Mouse (Mus musculus): Measurements from ENCODE around the gene Emc6.

- TF ChIP-seq CTCF (IDR thresholded peaks at IDR 0.05; ENCODE audit: control insufficient read depth, insufficient read depth, insufficient replicate concordance, low read depth, low read length) (no peak), POLR2A (IDR thresholded peaks at IDR 0.05; ENCODE audit: control insufficient read depth, low read depth, low read length) (no peak)
Measured at GRCm38 (mm10) chr11:73201021-73201420, 24.2 kb upstream of the Emc6 start.
